Mouse (Mus musculus) embryonic facial prominence, embryonic 14.5 days (tissue): ENCODE results near the gene Zfp710. TPM values are rescaled to one million over a fixed set of nuclear protein-coding genes. Genes with fewer than 3 reads are reported as not detected.

Experiments used
- ATAC-seq: fragments of 200-750 bp; cut with Nextera tagmentation; 2 replicates; pipeline ENCODE4 v1.8.0; 2017; ENCODE audit warnings: low read depth, moderate number of reproducible peaks, moderate TSS enrichment
- DNase-seq: peaks from one replicate; pipeline ENCODE4 v3.0.0-alpha.2; 2015; ENCODE audit warnings: low spot score
- H3K27ac ChIP-seq: fragments of 300-500 bp; sonication (generic); replicated peaks from 2 replicates; pipeline ENCODE4 v1.5.1; 2014; ENCODE audit warnings: low read depth, mild to moderate bottlenecking, low read length, moderate library complexity
- H3K27me3 ChIP-seq: fragments of 300-500 bp; sonication (generic); replicated peaks from 2 replicates; pipeline ENCODE4 v1.6.1; 2014; ENCODE audit warnings: low read length; ENCODE audit not compliant: control insufficient read depth, insufficient read depth
- H3K36me3 ChIP-seq: fragments of 300-500 bp; sonication (generic); 2 replicates; pipeline ENCODE4 v1.6.1; 2014; ENCODE audit warnings: low read length, mixed read lengths; ENCODE audit not compliant: control insufficient read depth, insufficient read depth
- H3K4me1 ChIP-seq: fragments of 300-500 bp; sonication (generic); 2 replicates; pipeline ENCODE4 v1.6.1; 2014; ENCODE audit warnings: antibody characterized with exemption, low read length; ENCODE audit not compliant: control insufficient read depth, insufficient read depth
- H3K4me2 ChIP-seq: fragments of 300-500 bp; sonication (generic); 2 replicates; pipeline ENCODE4 v1.6.1; 2014; ENCODE audit warnings: low read depth, mild to moderate bottlenecking, low read length, moderate library complexity, mixed read lengths
- H3K4me3 ChIP-seq: fragments of 300-500 bp; sonication (generic); 2 replicates; pipeline ENCODE4 v1.5.1; 2014; ENCODE audit warnings: low read depth, mild to moderate bottlenecking, low read length
- H3K9ac ChIP-seq: fragments of 300-500 bp; sonication (generic); 2 replicates; pipeline ENCODE4 v1.6.1; 2014; ENCODE audit warnings: low read depth, mild to moderate bottlenecking, low read length, moderate library complexity, mixed read lengths
- H3K9me3 ChIP-seq: fragments of 300-500 bp; sonication (generic); 2 replicates; pipeline ENCODE4 v1.6.1; 2016; ENCODE audit warnings: low read length; ENCODE audit not compliant: control insufficient read depth
- WGBS: fragments of 180-500 bp; shearing (Covaris S2); extraction: QIAGEN DNeasy Blood & Tissue Kit; methylation state at CpG from one replicate; pipeline ENCODE4 v1.1.7; 2014; 5-methylcytosine and 5-hydroxymethylcytosine counted together
- polyA plus RNA-seq: library from polyadenylated mRNA; unstranded; fragments of >200 nt; fragmentation: Nextera tagmentation; extraction: Ambion mirVana; gene quantifications from 2 replicates; pipeline ENCODE4 v1.2.1, GENCODE M21; 2014

The Zfp710 gene
- polyA plus RNA-seq, 1 experiment from 2014 or later = 14.3 TPM

- DNase-seq = peak; percentile 94
- peak overlapping the region; percentile 18; the same call in 1 of the 2 replicates for H3K4me2 ChIP-seq
- no peaks in the 10 kb centered on the region for H3K27me3 ChIP-seq
- no peak overlapping the region for H3K4me3 ChIP-seq
- 25% methylated on average over 8 of the region's 8 CpGs for WGBS
- H3K4me1 ChIP-seq = peaks cover 14% of the 10 kb centered on the region
- peaks cover 12% of the 10 kb centered on the region for H3K9me3 ChIP-seq
- H3K9ac ChIP-seq = no peak overlapping the region
- peak overlapping the region; percentile 54 for H3K27ac ChIP-seq
- H3K36me3 ChIP-seq = no peaks in the 10 kb centered on the region
- ATAC-seq = peak; percentile 84
These were observed 110.0 kb downstream of the Zfp710 start for GRCm38 (mm10) chr7:80134454-80135172.

DNA sequence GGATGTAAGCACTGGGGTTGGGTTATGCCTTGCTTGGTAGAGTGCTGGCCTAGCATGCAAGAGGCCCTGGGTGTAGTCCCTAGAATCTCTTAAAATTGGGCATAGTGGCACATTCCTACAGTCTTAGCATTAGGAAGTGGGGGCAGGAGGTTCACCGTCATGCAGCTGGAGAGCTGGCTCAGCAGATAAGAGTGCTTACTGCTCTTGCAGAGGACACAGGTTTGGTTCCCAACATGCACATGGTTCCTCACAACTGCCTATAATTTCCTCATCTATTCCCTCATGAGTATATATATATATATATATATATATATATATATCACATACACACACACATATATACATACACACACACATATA lies 110.5 kb downstream of the Zfp710 start:
- no peaks in the 10 kb centered on the region for H3K27me3 ChIP-seq
- peaks cover 12% of the 10 kb centered on the region for H3K9me3 ChIP-seq
- ATAC-seq (no peak; the same call in 1 of the 2 replicates), DNase-seq (no peak)
- no peak overlapping the region for H3K4me2 ChIP-seq
- WGBS = 43% methylated on average over 1 of the region's 1 CpGs
- no peak overlapping the region for H3K4me3 ChIP-seq
- no peaks in the 10 kb centered on the region for H3K36me3 ChIP-seq
- peaks cover 14% of the 10 kb centered on the region for H3K4me1 ChIP-seq
- no peak overlapping the region for H3K9ac ChIP-seq
- H3K27ac ChIP-seq = peak overlapping the region; percentile 54

DNA sequence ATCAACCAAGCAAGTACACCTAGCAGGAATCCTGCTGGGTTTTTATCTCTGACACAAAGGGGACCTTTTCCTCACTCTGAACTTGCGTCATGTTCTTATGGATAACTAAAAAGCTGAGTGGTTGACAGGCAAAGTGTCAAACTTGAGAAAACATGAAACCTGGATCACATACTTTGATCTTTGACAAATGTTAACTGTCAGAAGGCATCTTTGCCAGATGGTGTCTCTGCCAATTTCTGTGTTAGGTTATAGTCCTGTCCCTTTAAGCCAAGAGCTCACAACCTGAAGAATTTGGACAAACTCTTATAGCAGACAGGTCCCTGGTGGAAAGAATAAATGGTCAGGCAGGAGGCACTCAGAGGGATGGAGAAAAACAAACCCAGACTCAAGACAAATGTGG lies 113.8 kb downstream of the Zfp710 start:
- WGBS = 79% methylated on average over 1 of the region's 1 CpGs

GRCm38 (mm10) chr7:80140815-80141214 lies 116.2 kb downstream of the Zfp710 start:
- peak; percentile 80 for ATAC-seq
- H3K4me2 ChIP-seq = no peak overlapping the region
- 19% methylated on average over 9 of the region's 9 CpGs for WGBS

More for the DNA sequence above, 113.8 kb downstream of the Zfp710 start:
- ATAC-seq (no peak), DNase-seq (no peak)
- Histone ChIP-seq H3K4me1 (peaks cover 19% of the 10 kb centered on the region), H3K27me3 (no peaks in the 10 kb centered on the region), H3K27ac (no peak overlapping the region), H3K36me3 (no peaks in the 10 kb centered on the region), H3K4me3 (no peak overlapping the region), H3K4me2 (no peak overlapping the region), H3K9me3 (peaks cover 12% of the 10 kb centered on the region), H3K9ac (no peak overlapping the region)

More at GRCm38 (mm10) chr7:80140815-80141214, 116.2 kb downstream of the Zfp710 start:
- H3K9ac ChIP-seq = peak overlapping the region; percentile 42; the same call in 1 of the 2 replicates
- no peaks in the 10 kb centered on the region for H3K36me3 ChIP-seq
- no peaks in the 10 kb centered on the region for H3K27me3 ChIP-seq
- H3K4me3 ChIP-seq = no peak overlapping the region
- peaks cover 12% of the 10 kb centered on the region for H3K9me3 ChIP-seq
- DNase-seq = peak; percentile 89
- peaks cover 13% of the 10 kb centered on the region for H3K4me1 ChIP-seq
- no peak overlapping the region for H3K27ac ChIP-seq

Other genes starting within 250 kb of the Zfp710 start
- gene Mesp1, start 231.0 kb upstream of the Zfp710 start, polyA plus RNA-seq = 0.21 and 0.35 TPM in 2 replicates
- 0.72 and 0.98 TPM in 2 replicates for gene Mesp2, start 214.1 kb upstream of the Zfp710 start, polyA plus RNA-seq
- gene Anpep, start 163.8 kb upstream of the Zfp710 start, polyA plus RNA-seq = 20.8 and 30.5 TPM in 2 replicates
- gene Ap3s2, start 104.2 kb upstream of the Zfp710 start, polyA plus RNA-seq = 30.0 and 31.9 TPM in 2 replicates
- 22.1 and 23.6 TPM in 2 replicates for gene Arpin, start 89.5 kb upstream of the Zfp710 start, polyA plus RNA-seq
- gene Idh2, start 90.6 kb downstream of the Zfp710 start, polyA plus RNA-seq = 565 and 594 TPM in 2 replicates
- gene Sema4b, start 162.0 kb downstream of the Zfp710 start, polyA plus RNA-seq = 10.5 and 11.9 TPM in 2 replicates
- gene Cib1, start 208.0 kb downstream of the Zfp710 start, polyA plus RNA-seq = 73.7 and 89.1 TPM in 2 replicates
- 2.0 and 2.6 TPM in 2 replicates for gene Gdpgp1, start 208.1 kb downstream of the Zfp710 start, polyA plus RNA-seq
- 0.35 and 0.79 TPM in 2 replicates for gene Ttll13, start 221.6 kb downstream of the Zfp710 start, polyA plus RNA-seq
- 45.7 and 45.8 TPM in 2 replicates for gene Ngrn, start 236.4 kb downstream of the Zfp710 start, polyA plus RNA-seq
- gene Vps33b, start 244.8 kb downstream of the Zfp710 start, polyA plus RNA-seq = 7.0 TPM in 2 replicates